Mouse (Mus musculus) hindbrain, embryonic 14.5 days (tissue): Measurements from ENCODE around the gene Gm14226. TPM values are rescaled to one million over a fixed set of nuclear protein-coding genes. Genes with fewer than 3 reads are reported as not detected.

Experiments used
- polyA plus RNA-seq: library from polyadenylated mRNA; unstranded; fragments of >200 nt; fragmentation: Nextera tagmentation; extraction: Ambion mirVana; gene quantifications from 2 replicates; pipeline ENCODE4 v1.2.1, GENCODE M21; 2014

Gm14226 gene
- polyA plus RNA-seq, 1 experiment from 2014 or later, result not detected

Other genes starting within 250 kb of the Gm14226 start
- not detected in 2 replicates for gene Gm14214, start 248.2 kb upstream of the Gm14226 start, polyA plus RNA-seq
- 36.2 and 41.0 TPM in 2 replicates for gene Raly, start 227.2 kb upstream of the Gm14226 start, polyA plus RNA-seq
- gene a, start 226.9 kb upstream of the Gm14226 start, polyA plus RNA-seq, result 0.93 and 1.3 TPM in 2 replicates
- gene Eif2s2, start 125.3 kb upstream of the Gm14226 start, polyA plus RNA-seq, result 72.7 and 74.2 TPM in 2 replicates
- 32.9 and 34.1 TPM in 2 replicates for gene Ahcy, start 56.2 kb downstream of the Gm14226 start, polyA plus RNA-seq
- 35.9 and 37.1 TPM in 2 replicates for gene Itch, start 115.2 kb downstream of the Gm14226 start, polyA plus RNA-seq
- 748 and 784 TPM in 2 replicates for gene Dynlrb1, start 218.3 kb downstream of the Gm14226 start, polyA plus RNA-seq